Mouse (Mus musculus) activated CD4-positive, CD25-positive, alpha-beta regulatory T cell, adult 9 weeks (primary cell): Measurements from ENCODE around the gene Gm45837. TPM values are rescaled to one million over a fixed set of nuclear protein-coding genes. Genes with fewer than 3 reads are reported as not detected.

Experiments
- polyA plus RNA-seq: library from polyadenylated mRNA; unstranded; fragments of 100-300 nt; shearing (Covaris generic); gene quantifications from one replicate; pipeline ENCODE4 v1.2.1, GENCODE M21; 2017

The Gm45837 gene
- 69.0 TPM for polyA plus RNA-seq

GRCm38 (mm10) chr7:101410267-101410936 is at the start of gene Gm45837:
Gm45837 (plus strand) TSS chr7:101410886.

GRCm38 (mm10) chr7:101421529-101421928 is 10.8 kb downstream of the Gm45837 start, which contains the start of gene Pde2a:
Pde2a (plus strand) TSS chr7:101421691.

Other genes with a start within 250 kb of the Gm45837 start
- 85.8 TPM for gene Atg16l2, start 108.6 kb upstream of the Gm45837 start, polyA plus RNA-seq
- 9.0 TPM for gene Stard10, start 93.8 kb upstream of the Gm45837 start, polyA plus RNA-seq
- 117 TPM for gene Arap1, start 62.8 kb upstream of the Gm45837 start, polyA plus RNA-seq
- gene Pde2a, start 10.8 kb downstream of the Gm45837 start, polyA plus RNA-seq: 19.7 TPM
- 274 TPM for gene Art2b, start 174.7 kb downstream of the Gm45837 start, polyA plus RNA-seq